Mouse (Mus musculus): ENCODE results near the gene Ren1. TPM values are rescaled to one million over a fixed set of nuclear protein-coding genes. Genes with fewer than 3 reads are reported as not detected.

Gene Ren1
- polyA plus RNA-seq, 1 experiment from 2014 or later: 1.4 TPM

DNA sequence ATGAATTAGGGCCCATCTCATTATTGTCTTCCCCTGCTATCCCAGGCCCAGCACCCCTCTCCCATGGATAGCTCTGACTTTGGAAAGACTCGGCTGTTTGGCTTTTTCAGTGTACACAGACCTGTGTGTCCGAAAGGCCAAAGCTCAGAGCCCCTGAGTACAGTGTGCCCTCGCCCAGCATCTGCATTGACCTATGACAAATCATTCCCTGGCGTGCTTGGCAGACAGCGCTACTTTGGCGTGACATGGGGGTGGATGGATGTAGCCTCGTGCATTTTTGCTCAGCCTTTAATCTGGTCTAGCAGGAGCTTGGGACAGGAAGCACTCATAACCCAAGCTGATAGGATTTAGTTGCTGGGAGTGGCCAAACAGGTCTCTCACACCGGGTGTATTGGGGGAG is 21.8 kb downstream of the Ren1 start:
- Histone ChIP-seq H3K4me3 (ENCODE audit: low read depth, low read length) (no peak overlapping the region), H3K27me3 (ENCODE audit: control insufficient read depth, insufficient read depth, low read length) (no peaks in the 10 kb centered on the region), H3K4me1 (ENCODE audit: control insufficient read depth, insufficient read depth, low read length) (peaks cover 7% of the 10 kb centered on the region; the same call in 1 of the 2 replicates), H3K4me2 (replicated peaks; ENCODE audit: low read depth, low read length) (no peak overlapping the region), H3K36me3 (ENCODE audit: control insufficient read depth, insufficient read depth, low read length) (no peaks in the 10 kb centered on the region), H3K9ac (replicated peaks; ENCODE audit: low read depth, low read length) (no peak overlapping the region), H3K9me3 (ENCODE audit: control insufficient read depth, low read depth, low read length) (no peaks in the 10 kb centered on the region), H3K27ac (ENCODE audit: low read length) (no peak overlapping the region)
- no peak for ATAC-seq (ENCODE audit: insufficient number of reproducible peaks, insufficient read depth, low FRiP score, low read depth)
- WGBS: 43% methylated on average over 8 of the region's 8 CpGs

GRCm38 (mm10) chr1:133375696-133376346 is 25.5 kb downstream of the Ren1 start:
- Histone ChIP-seq H3K9me3 (ENCODE audit: control insufficient read depth, low read depth, low read length) (no peaks in the 10 kb centered on the region), H3K36me3 (ENCODE audit: control insufficient read depth, insufficient read depth, low read length) (no peaks in the 10 kb centered on the region), H3K27ac (ENCODE audit: low read length) (no peak overlapping the region), H3K4me2 (replicated peaks; ENCODE audit: low read depth, low read length) (no peak overlapping the region), H3K4me3 (ENCODE audit: low read depth, low read length) (no peak overlapping the region), H3K27me3 (ENCODE audit: control insufficient read depth, insufficient read depth, low read length) (no peaks in the 10 kb centered on the region), H3K4me1 (ENCODE audit: control insufficient read depth, insufficient read depth, low read length) (peaks cover 6% of the 10 kb centered on the region), H3K9ac (replicated peaks; ENCODE audit: low read depth, low read length) (no peak overlapping the region)
- 56% methylated on average over 10 of the region's 10 CpGs for WGBS
- no peak for ATAC-seq (ENCODE audit: insufficient number of reproducible peaks, insufficient read depth, low FRiP score, low read depth)

- Histone ChIP-seq H3K4me3 (ENCODE audit: low read depth, low read length) (no peak overlapping the region), H3K4me2 (replicated peaks; ENCODE audit: low read depth, low read length) (no peak overlapping the region), H3K27ac (ENCODE audit: low read length) (no peak overlapping the region), H3K4me1 (ENCODE audit: control insufficient read depth, insufficient read depth, low read length) (peaks cover 6% of the 10 kb centered on the region), H3K27me3 (ENCODE audit: control insufficient read depth, insufficient read depth, low read length) (no peaks in the 10 kb centered on the region), H3K9ac (replicated peaks; ENCODE audit: low read depth, low read length) (no peak overlapping the region), H3K9me3 (ENCODE audit: control insufficient read depth, low read depth, low read length) (no peaks in the 10 kb centered on the region), H3K36me3 (ENCODE audit: control insufficient read depth, insufficient read depth, low read length) (no peaks in the 10 kb centered on the region)
- ATAC-seq (ENCODE audit: insufficient number of reproducible peaks, insufficient read depth, low FRiP score, low read depth): no peak
- 89% methylated on average over 5 of the region's 5 CpGs for WGBS
Observed at GRCm38 (mm10) chr1:133377547-133377946, 27.2 kb downstream of the Ren1 start.

DNA sequence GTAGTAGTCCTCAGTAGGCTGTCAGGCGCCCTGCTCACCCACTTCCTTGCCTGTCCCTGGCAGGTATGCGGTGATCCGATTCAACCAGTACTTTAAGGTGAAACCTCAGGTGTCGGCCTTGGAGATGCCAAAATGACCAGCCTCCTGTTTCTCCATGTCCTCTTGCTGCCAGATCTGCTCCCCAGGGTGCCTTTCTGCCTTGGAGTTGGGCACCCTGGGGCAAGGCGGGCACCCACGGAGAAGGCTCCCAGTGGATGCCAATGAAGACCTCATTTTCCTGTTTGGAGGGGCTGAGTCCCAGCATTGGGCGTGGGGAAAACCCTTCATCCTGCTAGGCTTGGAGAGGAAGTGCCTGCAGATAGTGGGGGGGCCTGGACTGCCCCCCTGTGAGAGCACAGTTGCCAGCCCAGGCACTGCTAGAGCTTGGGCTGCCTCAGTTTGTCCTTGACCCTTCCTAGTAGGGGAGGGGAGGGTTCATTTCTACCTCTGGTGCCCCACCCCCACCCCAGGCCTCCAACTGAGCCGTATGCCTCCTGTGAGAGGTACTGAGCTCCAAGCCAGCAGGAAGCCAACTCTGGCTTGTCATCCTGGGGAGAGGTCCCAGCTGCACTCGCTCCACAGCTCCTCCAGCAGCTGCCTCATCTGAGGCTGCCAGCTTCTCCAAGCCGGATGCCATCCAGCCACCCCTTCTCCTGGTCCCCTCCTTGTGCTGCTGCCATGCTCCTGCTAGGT is 29.1 kb downstream of the Ren1 start:
- Histone ChIP-seq H3K27ac (ENCODE audit: low read length) (no peak overlapping the region), H3K4me2 (replicated peaks; ENCODE audit: low read depth, low read length) (no peak overlapping the region), H3K36me3 (ENCODE audit: control insufficient read depth, insufficient read depth, low read length) (peaks cover 2% of the 10 kb centered on the region; the same call in 1 of the 2 replicates), H3K9me3 (ENCODE audit: control insufficient read depth, low read depth, low read length) (no peaks in the 10 kb centered on the region), H3K27me3 (ENCODE audit: control insufficient read depth, insufficient read depth, low read length) (no peaks in the 10 kb centered on the region), H3K4me3 (ENCODE audit: low read depth, low read length) (no peak overlapping the region), H3K9ac (replicated peaks; ENCODE audit: low read depth, low read length) (no peak overlapping the region), H3K4me1 (ENCODE audit: control insufficient read depth, insufficient read depth, low read length) (peaks cover 6% of the 10 kb centered on the region)
- ATAC-seq (ENCODE audit: insufficient number of reproducible peaks, insufficient read depth, low FRiP score, low read depth): no peak
- WGBS: 56% methylated on average over 10 of the region's 10 CpGs

- no peak overlapping the region for H3K4me2 ChIP-seq (replicated peaks; ENCODE audit: low read depth, low read length)
- peaks cover 6% of the 10 kb centered on the region; the same call in 1 of the 2 replicates for H3K36me3 ChIP-seq (ENCODE audit: control insufficient read depth, insufficient read depth, low read length)
- H3K27ac ChIP-seq (ENCODE audit: low read length): no peak overlapping the region
- 78% methylated on average over 3 of the region's 3 CpGs for WGBS
- peaks cover 6% of the 10 kb centered on the region for H3K4me1 ChIP-seq (ENCODE audit: control insufficient read depth, insufficient read depth, low read length)
- H3K9ac ChIP-seq (replicated peaks; ENCODE audit: low read depth, low read length): no peak overlapping the region
- H3K4me3 ChIP-seq (ENCODE audit: low read depth, low read length): no peak overlapping the region
- no peaks in the 10 kb centered on the region for H3K9me3 ChIP-seq (ENCODE audit: control insufficient read depth, low read depth, low read length)
- H3K27me3 ChIP-seq (ENCODE audit: control insufficient read depth, insufficient read depth, low read length): no peaks in the 10 kb centered on the region
- ATAC-seq (ENCODE audit: insufficient number of reproducible peaks, insufficient read depth, low FRiP score, low read depth): no peak
Observed at GRCm38 (mm10) chr1:133379986-133380320, 29.6 kb downstream of the Ren1 start.

DNA sequence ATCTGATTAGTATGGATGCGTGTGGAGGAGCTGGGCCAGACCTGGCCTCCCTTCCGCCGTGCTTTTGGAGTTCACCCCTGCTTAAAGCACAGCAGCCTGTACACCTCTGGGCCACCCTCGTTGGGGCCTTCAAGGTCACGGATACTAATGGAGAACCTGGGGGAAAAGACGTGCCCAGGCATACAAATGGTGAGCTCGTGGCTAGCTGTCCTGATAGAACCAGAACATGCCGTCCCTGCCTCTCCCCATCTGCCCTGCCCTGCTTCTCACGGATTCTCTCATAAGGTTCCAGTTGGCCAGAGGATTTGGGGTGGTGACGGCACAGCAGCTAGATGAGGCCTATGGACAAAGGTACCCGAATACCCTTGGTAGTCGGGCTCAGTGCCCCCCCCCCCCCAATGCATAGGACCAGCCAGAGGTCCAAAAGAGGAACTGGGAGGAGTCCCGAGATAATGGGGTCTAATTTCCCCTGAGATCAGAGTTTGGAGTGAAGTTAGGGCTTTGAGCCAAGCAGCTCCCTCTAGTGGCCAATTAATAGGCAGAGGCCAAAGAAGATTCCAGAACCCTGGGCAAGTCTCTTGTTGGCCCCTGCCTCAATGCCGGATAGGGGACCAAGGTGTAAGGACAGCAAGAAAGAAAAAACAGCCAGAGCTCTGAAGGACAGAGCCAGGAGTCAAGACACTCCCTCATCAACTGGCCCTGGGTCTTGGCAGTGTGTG is 30.2 kb downstream of the Ren1 start:
- Histone ChIP-seq H3K4me2 (replicated peaks; ENCODE audit: low read depth, low read length) (no peak overlapping the region), H3K27me3 (ENCODE audit: control insufficient read depth, insufficient read depth, low read length) (no peaks in the 10 kb centered on the region), H3K36me3 (ENCODE audit: control insufficient read depth, insufficient read depth, low read length) (peaks cover 6% of the 10 kb centered on the region; the same call in 1 of the 2 replicates), H3K27ac (ENCODE audit: low read length) (no peak overlapping the region), H3K4me1 (ENCODE audit: control insufficient read depth, insufficient read depth, low read length) (peaks cover 6% of the 10 kb centered on the region), H3K9me3 (ENCODE audit: control insufficient read depth, low read depth, low read length) (no peaks in the 10 kb centered on the region), H3K9ac (replicated peaks; ENCODE audit: low read depth, low read length) (no peak overlapping the region), H3K4me3 (ENCODE audit: low read depth, low read length) (no peak overlapping the region)
- WGBS: 70% methylated on average over 14 of the region's 14 CpGs
- no peak for ATAC-seq (ENCODE audit: insufficient number of reproducible peaks, insufficient read depth, low FRiP score, low read depth)

GRCm38 (mm10) chr1:133382008-133382407 is 31.7 kb downstream of the Ren1 start:
- Histone ChIP-seq H3K9me3 (ENCODE audit: control insufficient read depth, low read depth, low read length) (no peaks in the 10 kb centered on the region), H3K27me3 (ENCODE audit: control insufficient read depth, insufficient read depth, low read length) (no peaks in the 10 kb centered on the region), H3K9ac (replicated peaks; ENCODE audit: low read depth, low read length) (no peak overlapping the region), H3K36me3 (ENCODE audit: control insufficient read depth, insufficient read depth, low read length) (peaks cover 6% of the 10 kb centered on the region), H3K4me3 (ENCODE audit: low read depth, low read length) (no peak overlapping the region), H3K4me1 (ENCODE audit: control insufficient read depth, insufficient read depth, low read length) (peaks cover 6% of the 10 kb centered on the region), H3K4me2 (replicated peaks; ENCODE audit: low read depth, low read length) (no peak overlapping the region), H3K27ac (ENCODE audit: low read length) (no peak overlapping the region)
- 9% methylated on average over 9 of the region's 9 CpGs for WGBS
- no peak for ATAC-seq (ENCODE audit: insufficient number of reproducible peaks, insufficient read depth, low FRiP score, low read depth)

DNA sequence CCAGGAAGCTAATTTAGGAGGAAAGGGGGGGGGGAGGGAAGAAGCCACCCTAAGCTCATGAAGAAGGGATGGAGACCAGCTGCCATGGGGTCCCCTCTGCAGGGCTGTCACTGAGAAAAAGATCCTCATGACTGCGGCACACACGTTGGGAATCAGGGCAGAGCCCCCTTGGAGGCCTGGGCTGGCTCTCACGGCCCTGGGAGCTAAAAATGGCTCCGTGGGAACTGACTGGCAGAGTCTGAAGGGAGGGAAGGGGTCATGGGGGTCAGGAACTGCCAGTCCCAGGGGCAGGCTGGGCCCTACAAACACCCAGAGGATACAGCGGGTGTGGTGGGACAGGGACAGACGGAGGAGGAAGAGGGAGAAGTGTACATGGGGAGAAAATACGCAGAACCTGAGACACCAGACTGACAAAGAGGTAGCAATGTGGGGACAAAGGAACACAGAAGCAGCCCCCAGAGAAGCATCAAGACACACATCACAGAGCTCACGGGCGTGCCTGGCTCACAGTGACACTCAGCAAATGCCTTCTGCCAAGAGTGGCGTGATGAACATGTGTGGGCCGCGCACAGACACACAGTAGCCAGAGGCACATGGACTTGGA is 32.3 kb downstream of the Ren1 start:
- Histone ChIP-seq H3K27me3 (ENCODE audit: control insufficient read depth, insufficient read depth, low read length) (no peaks in the 10 kb centered on the region), H3K36me3 (ENCODE audit: control insufficient read depth, insufficient read depth, low read length) (peaks cover 6% of the 10 kb centered on the region), H3K4me1 (ENCODE audit: control insufficient read depth, insufficient read depth, low read length) (peaks cover 6% of the 10 kb centered on the region), H3K9me3 (ENCODE audit: control insufficient read depth, low read depth, low read length) (no peaks in the 10 kb centered on the region), H3K4me2 (replicated peaks; ENCODE audit: low read depth, low read length) (no peak overlapping the region), H3K9ac (replicated peaks; ENCODE audit: low read depth, low read length) (no peak overlapping the region), H3K27ac (ENCODE audit: low read length) (no peak overlapping the region), H3K4me3 (ENCODE audit: low read depth, low read length) (no peak overlapping the region)
- no peak for ATAC-seq (ENCODE audit: insufficient number of reproducible peaks, insufficient read depth, low FRiP score, low read depth)
- 60% methylated on average over 12 of the region's 12 CpGs for WGBS

Data from stomach, embryonic 14.5 days (tissue).